Mouse (Mus musculus): ENCODE measurements at regions not wholly inside any gene's neighbourhood (a gene's known extent, or its start where the extent isn't known, plus 50 kb on each side); places are given as distances from the start of the nearest gene placed in this dataset.
A peak's percentile ranks its signal among the peaks of the same experiment; 100 is the strongest.

- no peak for DNase-seq
Observed at GRCm38 (mm10) chr13:63627184-63627893, 53.9 kb upstream of the Ptch1 start.

DNA sequence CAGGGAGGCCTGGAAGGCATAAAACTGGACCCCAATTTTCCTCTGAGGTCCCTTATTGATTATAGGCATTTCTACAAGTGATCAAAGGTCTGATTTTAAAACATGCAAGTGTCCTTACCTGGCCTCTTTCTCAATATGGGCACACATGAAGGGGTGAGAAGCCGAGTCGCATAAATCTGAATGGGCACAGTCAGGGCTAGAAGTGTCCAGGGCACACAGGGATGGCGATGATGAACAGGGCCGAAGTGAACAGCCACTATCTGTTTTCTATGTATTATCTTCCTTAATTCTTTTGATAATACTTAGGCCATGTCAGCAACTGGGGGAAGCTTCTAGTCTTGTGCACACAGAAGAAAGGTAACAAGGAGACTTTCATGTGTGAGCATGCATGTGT is 54.5 kb upstream of the Ptch1 start:
- no peak for DNase-seq

GRCm38 (mm10) chr13:63631771-63632347 is 58.5 kb upstream of the Ptch1 start:
- no peak for DNase-seq

DNA sequence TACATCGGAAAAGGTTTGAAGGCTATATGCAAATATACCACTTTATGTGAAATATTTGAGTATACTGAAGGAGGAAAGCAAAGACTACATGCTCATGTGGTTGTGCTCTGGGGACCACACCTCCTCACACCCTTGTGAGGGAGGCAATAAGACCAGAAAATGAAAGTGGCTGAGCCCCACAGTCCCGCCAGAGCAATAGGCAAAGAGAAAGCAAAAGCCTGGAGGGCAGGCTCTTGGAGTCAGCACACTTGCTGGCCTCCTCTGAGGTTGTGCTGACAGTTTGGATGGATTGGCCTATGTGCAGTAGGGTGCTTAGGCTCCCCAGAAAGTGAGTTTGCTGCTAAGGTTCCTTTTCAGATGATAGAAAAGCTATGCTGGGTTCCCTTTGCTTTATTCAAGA is 60.9 kb upstream of the Ptch1 start:
- no peak for DNase-seq

- DNase-seq: peak; percentile 20
Observed at GRCm38 (mm10) chr13:63641649-63642226, 68.3 kb upstream of the Ptch1 start.

DNA sequence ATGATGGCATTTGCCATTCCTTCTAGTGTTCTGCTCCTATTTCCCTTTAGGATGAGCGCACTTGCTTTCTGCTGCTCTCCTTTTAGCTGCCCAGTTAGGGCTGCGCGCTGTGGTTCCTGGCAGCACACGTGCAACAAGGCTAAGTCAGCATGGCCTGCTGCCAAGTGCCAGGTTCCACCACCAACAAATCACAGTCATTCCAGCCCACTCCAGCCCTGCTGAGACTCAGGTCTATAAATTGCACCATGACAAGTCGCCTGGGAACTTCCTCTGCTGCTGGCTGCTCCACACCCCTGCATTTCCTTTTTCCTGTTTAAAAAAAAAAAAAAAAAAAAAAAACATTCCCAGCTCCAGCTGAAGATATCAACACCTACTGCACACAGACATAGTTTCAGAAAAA is 69.2 kb upstream of the Ptch1 start:
- peak; percentile 93 for DNase-seq

- peak; percentile 42 for DNase-seq
Observed at GRCm38 (mm10) chr13:63643394-63643793, 70.0 kb upstream of the Ptch1 start.

GRCm38 (mm10) chr13:63644308-63644707 is 70.9 kb upstream of the Ptch1 start:
- no peak for DNase-seq

DNA sequence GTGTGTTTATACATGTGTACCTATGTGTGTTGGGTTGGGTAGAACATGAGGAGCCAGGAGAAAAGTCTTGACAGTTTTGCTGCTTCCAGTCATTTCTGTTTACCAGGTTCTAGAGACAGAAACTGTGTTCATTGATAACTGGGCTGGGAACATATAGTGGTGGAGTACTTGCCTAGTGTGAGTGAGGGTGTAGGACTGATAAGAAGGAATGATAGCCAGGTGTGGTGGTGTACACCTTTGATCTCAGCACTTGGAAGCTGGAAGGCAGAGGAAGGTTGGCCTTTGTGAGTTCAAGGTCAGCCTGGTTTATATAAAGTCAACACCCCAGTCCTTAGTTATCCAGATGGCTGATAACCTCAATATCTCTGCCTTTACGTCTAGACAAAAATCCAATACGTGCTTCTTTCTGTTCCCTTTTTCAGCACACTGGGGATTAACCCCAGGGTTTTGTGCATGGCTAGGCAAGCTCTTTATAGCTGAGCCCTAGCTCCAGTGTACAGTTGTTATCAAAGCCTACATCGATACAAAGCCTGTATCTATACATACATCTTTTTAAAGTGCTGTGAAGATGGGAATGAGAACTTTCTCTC is 75.8 kb upstream of the Ptch1 start:
- DNase-seq: no peak

DNA sequence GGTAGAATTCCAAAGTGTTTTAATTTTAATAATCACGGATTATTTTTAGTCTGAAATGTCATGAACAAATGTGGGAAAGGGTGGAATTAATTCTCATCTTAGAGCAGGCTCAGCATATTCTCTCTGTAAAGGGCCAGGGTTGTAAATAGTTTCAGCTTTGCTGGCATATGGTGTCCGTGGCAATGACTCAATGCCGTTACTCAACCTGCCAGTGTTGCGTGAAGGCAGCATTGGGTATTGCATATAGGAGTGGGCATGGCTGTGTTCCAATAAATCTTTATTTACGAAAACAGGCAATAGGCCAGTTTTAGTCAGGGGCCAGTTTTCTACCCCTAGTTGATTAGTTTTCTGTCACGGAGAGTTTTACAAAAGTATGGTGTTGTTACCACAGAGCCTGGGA is 81.1 kb upstream of the Ptch1 start:
- DNase-seq: no peak

DNA sequence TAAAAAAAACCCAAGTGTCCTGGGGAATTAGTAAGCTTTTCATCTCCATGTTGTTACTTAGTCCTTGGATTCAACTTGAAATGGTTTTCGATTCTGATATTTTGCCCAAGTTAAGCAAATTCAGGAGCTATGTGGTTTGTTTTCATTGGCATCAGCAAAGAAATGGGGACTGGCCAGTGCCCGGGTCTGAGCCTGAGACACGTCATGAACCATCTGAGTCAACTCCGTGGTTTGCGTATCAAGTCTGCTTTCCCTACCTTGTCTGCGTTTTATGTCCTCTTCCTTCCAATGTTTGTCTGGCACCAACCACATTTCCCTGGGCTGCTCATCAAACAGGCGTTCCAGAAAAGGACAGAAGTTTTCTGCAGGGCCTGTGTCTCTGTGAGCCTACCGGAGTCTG is 83.7 kb upstream of the Ptch1 start:
- DNase-seq: no peak

DNA sequence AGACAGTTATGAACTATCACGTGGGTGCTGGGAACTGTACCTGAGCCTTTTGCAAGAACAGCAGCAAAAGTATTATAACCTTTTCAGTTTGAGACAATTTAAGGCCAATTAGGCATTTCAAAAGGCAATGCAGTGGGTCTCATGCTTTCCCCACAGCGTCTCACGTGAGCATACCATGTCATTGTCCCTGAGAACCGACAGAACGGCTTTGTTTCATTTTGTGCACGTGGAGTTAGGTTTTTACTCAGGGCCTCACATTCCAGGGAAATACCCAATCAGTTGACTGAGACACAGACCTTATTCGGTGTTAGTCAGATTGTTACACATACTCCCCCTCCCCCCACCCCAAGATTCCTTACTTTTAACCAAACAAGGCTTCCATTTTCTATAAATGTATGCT is 86.0 kb upstream of the Ptch1 start:
- no peak for DNase-seq

DNA sequence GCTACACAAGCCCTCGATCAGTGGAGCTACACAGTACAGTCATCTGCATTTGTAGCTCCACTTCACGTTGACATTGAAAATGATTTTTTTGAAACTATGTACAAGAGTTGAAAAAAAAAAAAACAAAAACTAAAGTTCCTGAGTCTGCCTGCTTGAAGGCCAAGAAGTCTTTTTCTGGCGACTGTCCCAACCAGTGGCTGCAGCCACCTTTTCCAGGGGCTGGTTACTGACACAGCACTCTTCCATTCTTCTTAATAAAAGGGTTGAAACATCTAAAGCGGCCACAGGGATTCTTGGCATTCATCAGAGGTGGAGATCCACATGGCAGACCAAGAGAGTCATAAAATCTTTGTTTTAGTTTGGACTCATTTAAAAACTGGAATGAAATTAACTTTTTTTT is 87.0 kb upstream of the Ptch1 start:
- no peak for DNase-seq

- DNase-seq: no peak
Observed at GRCm38 (mm10) chr13:63668576-63668975, 95.2 kb upstream of the Ptch1 start.

- peak; percentile 15 for DNase-seq
Observed at GRCm38 (mm10) chr13:63669031-63669430, 95.6 kb upstream of the Ptch1 start.

DNA sequence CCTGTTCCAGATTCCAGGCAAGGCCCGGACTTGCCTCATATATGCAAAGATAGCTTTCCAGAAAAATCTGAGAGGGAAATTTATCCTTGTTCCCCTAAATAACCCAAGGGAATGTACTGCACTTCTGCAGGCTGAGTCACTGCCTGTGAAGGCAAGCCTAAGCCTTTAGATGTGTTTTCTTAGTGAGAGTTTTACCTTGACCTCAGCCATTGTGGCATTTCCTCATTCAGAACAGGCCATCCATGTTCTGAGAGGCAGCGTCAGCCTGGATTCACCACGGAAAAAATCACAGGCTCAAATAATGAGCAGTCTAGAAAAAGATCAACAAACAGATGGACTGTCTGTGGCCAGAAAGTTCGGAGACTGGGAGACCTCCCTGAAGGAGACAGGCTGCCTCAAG is 99.0 kb upstream of the Ptch1 start:
- DNase-seq: no peak

- no peak for DNase-seq
Observed at GRCm38 (mm10) chr13:63677696-63678095, 104.3 kb upstream of the Ptch1 start.

- no peak for DNase-seq
Observed at GRCm38 (mm10) chr13:63678265-63679260, 105.2 kb upstream of the Ptch1 start.

GRCm38 (mm10) chr13:63682341-63682740 is 108.9 kb upstream of the Ptch1 start:
- no peak for DNase-seq

DNA sequence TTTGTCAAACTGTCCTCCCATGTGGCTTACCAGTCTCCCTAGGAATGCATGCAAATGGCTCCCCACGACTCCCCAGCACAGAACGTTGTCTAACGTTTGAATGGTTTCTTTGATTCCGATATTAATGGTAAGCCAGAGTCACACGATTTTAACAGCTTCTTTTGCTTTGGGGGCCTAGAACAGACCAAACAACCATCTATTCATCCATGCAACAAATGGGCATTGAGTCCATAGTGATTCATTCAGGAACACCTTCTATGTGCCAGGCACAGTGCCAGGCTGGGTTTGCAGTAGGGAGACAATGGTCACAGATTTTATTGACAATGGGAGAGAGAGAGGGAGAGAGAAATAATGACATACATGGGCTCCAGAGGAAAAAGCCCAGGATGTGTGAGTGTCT is 118.6 kb upstream of the Ptch1 start:
- DNase-seq: no peak

GRCm38 (mm10) chr13:63693636-63694035 is 120.2 kb upstream of the Ptch1 start:
- no peak for DNase-seq

GRCm38 (mm10) chr13:63696399-63696798 is 118.6 kb upstream of the Ercc6l2 start:
- DNase-seq: peak; percentile 39

- DNase-seq: peak; percentile 52
Observed at GRCm38 (mm10) chr13:63699624-63700023, 115.4 kb upstream of the Ercc6l2 start.
